Mouse (Mus musculus): ENCODE data around the gene Tspan9.

- TF ChIP-seq CTCF (IDR thresholded peaks at IDR 0.05; ENCODE audit: low read depth) (no peak), EP300 (optimal IDR thresholded peaks at IDR 0.05) (no peak)
Measured at GRCm38 (mm10) chr6:127969709-127970108, 173.7 kb downstream of the Tspan9 start.
